Mouse (Mus musculus) liver, postnatal 0 days (tissue): Measurements from ENCODE around the gene Snta1.

Source experiments
- CTCF ChIP-seq: sonication (generic); IDR thresholded peaks from 2 replicates; pipeline ENCODE4 v1.5.1; 2016; ENCODE audit warnings: antibody characterized with exemption, low read depth
- EP300 ChIP-seq: IDR thresholded peaks from 2 replicates; pipeline ENCODE4 v1.6.1; 2016; ENCODE audit warnings: antibody characterized with exemption, low read depth, mild to moderate bottlenecking

- TF ChIP-seq CTCF, result no peak
- no peak for TF ChIP-seq EP300
Observed at GRCm38 (mm10) chr2:154418001-154418400, 10.1 kb upstream of the Snta1 start.
